Mouse (Mus musculus): Measurements from ENCODE around the gene Cldn19. TPM values are rescaled to one million over a fixed set of nuclear protein-coding genes. Genes with fewer than 3 reads are reported as not detected.
"Not testable (repeated sequence)": the region's sequence is repeated elsewhere in the genome, so short reads cannot be mapped to it uniquely, and the experiment has no call there.

The Cldn19 gene
- polyA plus RNA-seq, 2 experiments from 2014 or later, result not detected

- ATAC-seq, result no peak
Measured at GRCm38 (mm10) chr4:119254012-119254618, 1.1 kb upstream of the Cldn19 start.

DNA sequence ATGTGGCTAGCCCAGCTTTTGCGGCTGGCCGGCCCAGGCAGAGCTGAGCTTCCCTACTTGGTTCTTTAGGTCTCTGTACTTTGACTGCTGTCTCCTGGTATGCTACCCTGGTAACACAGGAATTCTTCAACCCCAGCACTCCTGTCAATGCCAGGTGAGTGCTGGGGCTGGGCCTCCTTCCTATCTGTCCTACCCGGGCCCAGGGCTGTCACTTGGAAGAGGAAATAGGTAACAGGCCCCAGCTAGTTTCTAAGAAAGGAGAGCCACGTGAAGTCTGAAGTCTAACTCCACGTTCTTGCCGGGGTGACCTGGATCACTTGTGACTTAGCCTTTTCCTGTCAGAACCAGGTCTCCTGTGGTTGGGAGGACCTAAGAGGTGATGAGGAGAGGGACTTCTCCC lies 1.9 kb downstream of the Cldn19 start:
- no peak for ATAC-seq

DNA sequence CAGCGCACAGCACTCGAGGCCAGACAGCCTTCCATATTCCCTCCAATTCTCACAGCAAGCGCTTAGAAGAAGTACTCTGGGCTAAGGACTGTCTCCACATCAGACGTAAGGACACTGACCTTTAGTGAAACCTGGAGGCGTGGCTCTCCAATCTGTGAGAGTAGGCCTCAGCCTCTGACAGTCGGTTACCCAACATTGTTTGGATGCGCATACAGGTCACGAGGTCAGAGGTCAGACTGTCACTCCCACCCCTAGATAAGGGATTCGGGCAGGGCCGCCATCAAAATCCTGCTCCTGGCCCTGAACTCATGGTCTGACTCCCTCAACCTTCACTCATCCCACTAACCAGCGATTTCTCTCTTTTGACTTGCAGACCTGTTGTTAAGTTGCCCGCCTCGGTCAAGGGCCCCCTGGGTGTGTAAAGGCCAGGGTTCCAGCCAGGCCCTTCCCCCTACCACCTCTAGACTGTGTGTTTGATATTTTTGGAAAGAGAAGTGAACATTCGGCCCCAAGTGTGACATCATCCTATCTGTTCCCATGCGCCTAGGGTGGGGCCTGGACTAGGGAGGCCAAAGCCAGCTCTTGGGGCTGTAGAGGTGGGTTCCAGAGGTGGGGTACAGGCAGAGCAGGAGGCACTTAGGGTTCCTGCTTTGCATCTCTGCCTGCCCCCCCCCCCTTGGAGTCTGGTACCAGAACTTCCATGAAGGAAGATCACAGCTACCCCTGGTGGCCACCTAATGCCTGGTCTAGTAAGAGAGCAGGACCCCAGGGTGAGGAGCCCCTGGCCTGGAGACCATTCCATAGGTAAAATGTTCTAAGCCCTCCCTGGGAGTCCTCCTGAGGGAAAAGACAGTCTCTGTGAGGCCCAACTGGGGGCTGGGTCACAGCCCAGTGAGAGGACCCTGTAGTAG lies 4.4 kb downstream of the Cldn19 start:
- ATAC-seq, result no peak

GRCm38 (mm10) chr4:119261087-119261713 lies 6.0 kb downstream of the Cldn19 start:
- ATAC-seq, result no peak

- ATAC-seq, result no peak
Measured at GRCm38 (mm10) chr4:119262483-119262882, 7.3 kb downstream of the Cldn19 start.

DNA sequence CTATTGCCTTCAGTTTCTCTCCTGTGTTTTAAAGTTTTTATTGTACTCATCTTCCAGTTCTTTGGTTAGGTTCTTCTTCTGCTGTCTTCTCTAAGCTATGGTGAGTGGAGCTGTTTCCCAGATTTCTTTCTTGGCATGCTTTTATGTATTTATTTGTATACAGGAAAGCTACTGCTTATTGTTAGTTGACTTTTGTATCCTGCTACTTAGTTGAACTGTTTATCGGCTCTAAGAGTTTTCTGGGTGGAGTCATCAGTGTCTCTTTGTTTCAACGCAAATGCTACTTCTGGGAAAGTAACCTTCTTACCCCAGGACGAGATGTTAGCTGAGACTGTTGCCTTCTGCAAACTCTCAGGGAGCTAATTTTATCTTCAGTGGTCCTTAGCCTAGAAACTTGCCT lies 8.2 kb downstream of the Cldn19 start:
- no peak for ATAC-seq

DNA sequence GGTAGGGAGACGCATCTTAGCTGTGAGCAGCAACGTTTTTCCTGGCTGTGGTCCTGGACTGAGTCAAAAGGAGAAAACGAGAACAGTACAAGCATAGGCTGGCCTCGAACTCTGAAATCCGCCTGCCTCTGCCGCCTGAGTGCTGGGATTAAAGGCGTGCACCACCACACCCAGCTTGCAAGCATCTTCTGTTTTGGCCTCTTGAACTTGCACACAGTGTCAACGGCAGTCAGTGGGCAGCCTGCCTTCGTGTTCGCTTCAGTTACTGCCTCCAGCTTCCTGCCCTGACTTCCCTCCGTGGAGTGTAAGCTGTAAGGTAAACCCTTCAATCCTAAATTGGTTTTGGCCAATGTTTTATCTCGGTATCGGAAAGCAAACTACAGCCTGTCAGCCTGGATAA lies 11.4 kb downstream of the Cldn19 start:
- ATAC-seq, result no peak

- ATAC-seq, result no peak
Measured at GRCm38 (mm10) chr4:119274627-119275026, 19.4 kb downstream of the Cldn19 start.

GRCm38 (mm10) chr4:119275226-119275625 lies 20.0 kb downstream of the Cldn19 start:
- no peak for ATAC-seq

GRCm38 (mm10) chr4:119275726-119276125 lies 20.5 kb downstream of the Cldn19 start:
- ATAC-seq, result no peak

DNA sequence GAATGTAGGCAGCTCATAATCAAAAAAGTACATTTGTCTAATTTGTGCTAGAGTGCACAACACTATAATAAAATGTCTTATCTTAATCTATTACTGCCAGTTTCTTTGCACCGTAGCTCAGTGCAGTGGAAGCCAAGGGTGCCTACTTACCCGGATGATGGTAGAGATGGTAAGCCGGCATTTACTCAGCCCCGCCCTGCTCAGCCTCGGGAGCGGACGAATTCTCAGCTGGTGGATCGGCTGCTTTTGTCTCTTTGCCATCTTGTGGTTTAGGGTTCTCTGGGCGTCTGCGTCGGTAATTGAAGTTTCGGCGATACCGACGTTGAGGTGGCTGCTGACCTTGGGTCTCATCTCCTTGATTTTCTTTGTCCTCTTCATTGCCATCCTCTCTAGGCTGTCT lies 23.6 kb downstream of the Cldn19 start:
- not testable (repeated sequence) for ATAC-seq

DNA sequence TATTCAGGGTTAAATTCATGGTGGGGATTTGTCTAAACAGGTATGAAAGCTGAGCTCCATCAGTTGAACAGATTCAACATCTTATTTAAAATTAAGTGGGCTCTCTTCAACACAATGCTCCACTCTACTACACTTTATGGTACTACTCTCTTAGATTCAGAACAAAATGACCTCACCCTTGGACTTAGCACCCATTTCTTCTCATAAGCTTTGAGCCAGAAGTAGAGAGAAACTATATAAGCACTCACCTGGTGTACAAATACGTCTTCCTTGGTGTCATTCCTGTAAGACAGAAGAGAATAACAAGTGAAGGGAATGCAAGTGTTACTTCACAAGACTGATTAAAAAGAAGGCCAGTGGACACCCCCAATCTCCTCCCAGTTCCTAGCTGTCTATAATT lies 29.6 kb downstream of the Cldn19 start:
- no peak for ATAC-seq

DNA sequence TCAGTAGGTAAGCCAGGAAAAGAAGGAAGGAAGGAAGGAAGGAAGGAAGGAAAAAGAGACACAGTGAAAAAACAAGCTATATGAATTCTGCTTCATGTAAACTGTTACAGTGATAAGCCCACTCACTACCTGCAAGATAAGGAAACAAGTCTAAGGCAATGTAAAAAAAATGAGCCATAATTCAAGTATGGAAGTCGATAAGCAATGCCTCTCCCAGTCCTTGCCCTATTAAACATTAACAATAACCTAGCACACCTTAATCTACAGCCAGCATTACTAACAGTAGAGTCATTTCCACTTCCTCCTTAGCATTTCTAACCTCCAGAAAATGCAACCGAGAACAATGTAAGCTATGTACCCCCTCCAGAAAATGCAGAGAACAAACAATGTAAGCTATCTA lies 30.1 kb downstream of the Cldn19 start:
- ATAC-seq, result no peak

DNA sequence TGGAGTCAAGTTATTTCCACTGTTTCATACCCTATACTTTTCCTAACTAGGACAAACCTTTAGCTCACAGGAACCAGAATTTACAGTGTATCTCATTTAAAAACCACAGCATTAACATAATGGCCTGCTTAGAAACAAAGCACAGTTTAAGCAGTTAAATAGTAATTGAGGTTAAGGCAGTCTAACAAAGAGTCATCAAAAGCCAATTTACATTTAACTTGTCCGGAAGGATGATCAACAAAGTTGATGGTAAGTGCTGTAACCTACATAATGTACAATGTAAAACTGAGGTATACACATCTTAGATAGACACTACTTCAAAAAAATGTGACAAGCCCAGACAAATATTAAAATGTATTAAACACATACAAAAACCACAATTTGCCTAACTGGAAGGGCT lies 36.7 kb downstream of the Cldn19 start:
- no peak for ATAC-seq

GRCm38 (mm10) chr4:119292771-119293573 lies 37.8 kb downstream of the Cldn19 start:
- peak; percentile 25 for ATAC-seq

- no peak for ATAC-seq
Measured at GRCm38 (mm10) chr4:119293574-119294258, 38.5 kb downstream of the Cldn19 start.

- peak; percentile 97 for ATAC-seq
Measured at GRCm38 (mm10) chr4:119294415-119295133, 39.4 kb downstream of the Cldn19 start, which contains the start of gene Ybx1. Gene Ybx1, minus strand, starts transcription at chr4:119294604.

DNA sequence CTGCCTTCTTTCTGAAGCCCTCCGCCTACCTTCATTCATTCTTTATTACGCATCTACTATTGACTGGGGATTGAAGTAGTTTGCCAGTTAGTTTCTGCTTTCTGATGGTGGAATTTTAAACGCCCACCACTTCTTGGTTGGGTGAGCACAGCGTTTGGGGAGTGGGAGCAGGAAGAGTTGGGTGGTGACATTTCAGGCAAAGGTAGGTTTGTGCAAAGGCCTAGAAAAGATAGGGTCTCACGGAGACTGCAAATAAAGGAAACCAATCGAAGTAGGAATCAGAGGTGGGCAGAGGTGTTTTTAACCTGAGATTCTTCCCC lies 39.9 kb downstream of the Cldn19 start:
- ATAC-seq, result no peak

DNA sequence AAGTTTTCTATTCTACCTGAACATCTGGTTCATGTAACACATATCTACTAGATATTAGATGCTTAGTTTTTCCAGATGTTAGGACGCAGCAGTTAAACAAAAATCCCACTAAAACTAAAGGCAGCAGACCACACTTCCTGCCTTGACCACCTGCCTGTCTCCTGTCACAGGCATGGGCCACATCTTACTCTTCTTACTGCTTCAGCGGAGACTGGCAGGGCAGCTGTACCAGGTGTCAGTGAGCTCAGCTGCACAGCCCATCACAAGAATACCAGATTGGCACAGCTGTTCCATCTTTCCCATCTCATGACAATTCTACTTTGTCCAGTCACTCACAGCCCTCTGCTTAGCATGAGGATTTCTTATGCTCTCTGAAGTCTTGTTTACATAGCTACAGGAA lies 42.1 kb downstream of the Cldn19 start:
- ATAC-seq, result no peak

DNA sequence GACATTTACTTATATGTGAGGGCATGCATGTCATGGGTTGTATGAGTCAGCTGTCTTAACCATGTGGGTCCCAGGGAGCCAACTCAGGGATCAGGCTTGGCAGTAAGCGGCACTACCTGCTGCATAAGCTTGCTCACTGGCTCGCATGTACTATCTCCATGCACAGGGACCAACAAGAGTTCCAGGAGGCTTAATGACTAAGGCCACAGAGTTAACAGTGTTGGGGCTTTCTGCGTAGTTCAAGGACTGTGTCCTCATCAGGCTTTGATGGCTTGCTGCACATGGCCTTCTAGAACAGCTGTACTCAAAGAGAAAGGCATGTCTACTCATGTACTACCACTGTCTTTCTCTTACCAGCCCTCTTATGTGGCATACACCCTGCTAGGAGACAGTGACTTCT lies 45.5 kb downstream of the Cldn19 start:
- ATAC-seq, result no peak

DNA sequence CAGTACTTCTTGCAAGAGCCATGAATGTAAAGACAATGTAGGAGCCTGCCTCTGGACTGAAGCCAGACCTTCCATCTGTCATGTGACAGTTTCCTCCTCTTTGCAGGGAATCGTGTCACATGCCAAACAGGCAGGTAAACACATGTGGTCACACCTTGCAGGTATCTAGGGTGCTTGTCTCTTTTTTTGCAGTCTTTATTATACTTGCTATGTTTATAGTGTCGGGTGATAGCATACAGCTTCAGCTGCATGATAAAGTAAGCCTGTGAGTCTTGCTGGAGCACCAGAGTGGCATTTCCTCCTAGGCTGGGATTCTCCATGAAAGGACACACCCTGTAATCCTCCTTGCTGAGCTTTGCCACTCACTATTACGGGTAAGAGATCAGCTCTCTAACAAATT lies 46.6 kb downstream of the Cldn19 start:
- ATAC-seq, result no peak

DNA sequence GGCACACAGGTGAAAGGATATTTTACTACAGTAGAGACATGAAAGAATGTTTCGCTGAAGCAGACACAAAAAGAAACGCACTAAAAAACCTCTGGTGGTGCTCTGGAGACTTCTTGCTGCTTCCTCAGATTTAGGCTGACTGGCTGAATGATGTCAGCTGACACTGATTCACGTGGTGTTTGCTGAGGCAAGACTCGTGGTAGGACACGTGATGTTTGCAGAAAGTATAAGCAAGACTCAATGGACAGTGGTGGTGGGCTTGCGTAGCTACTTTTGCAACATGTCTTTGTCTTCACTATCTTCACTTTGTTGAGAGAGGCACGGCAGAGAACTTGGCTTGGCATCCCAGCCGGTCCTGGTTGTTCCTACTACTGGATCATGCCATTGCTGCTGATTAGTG lies 48.1 kb downstream of the Cldn19 start:
- no peak for ATAC-seq

Measured in CD4-positive, CD25-positive, alpha-beta regulatory T cell, adult 4 months (primary cell).